Mouse (Mus musculus) thymus, postnatal 0 days (tissue): ENCODE measurements around the gene Rasgrf2. TPM values are rescaled to one million over a fixed set of nuclear protein-coding genes. Genes with fewer than 3 reads are reported as not detected.

Experiments used
- DNase-seq: peaks from one replicate; pipeline ENCODE4 v3.0.0-alpha.2; 2015; ENCODE audit warnings: low spot score
- polyA plus RNA-seq: library from polyadenylated mRNA; unstranded; fragments of >200 nt; fragmentation: Nextera tagmentation; extraction: Ambion mirVana; gene quantifications from 2 replicates; pipeline ENCODE4 v1.2.1, GENCODE M21; 2015

The Rasgrf2 gene
- polyA plus RNA-seq, 1 experiment from 2014 or later = 2.2 TPM

- DNase-seq = no peak
These were observed 175.8 kb downstream of the Rasgrf2 start for GRCm38 (mm10) chr13:91955646-91956045.

- no peak for DNase-seq
These were observed 176.3 kb downstream of the Rasgrf2 start for GRCm38 (mm10) chr13:91955175-91955574.

GRCm38 (mm10) chr13:91940113-91940512, 191.3 kb downstream of the Rasgrf2 start:
- no peak for DNase-seq

- no peak for DNase-seq
These were observed 192.6 kb downstream of the Rasgrf2 start for GRCm38 (mm10) chr13:91938826-91939225.

GRCm38 (mm10) chr13:91937232-91937631, 194.2 kb downstream of the Rasgrf2 start:
- DNase-seq = no peak

- DNase-seq = no peak
These were observed 199.3 kb downstream of the Rasgrf2 start for GRCm38 (mm10) chr13:91932122-91932521.

- DNase-seq = no peak
These were observed 201.3 kb downstream of the Rasgrf2 start for GRCm38 (mm10) chr13:91929943-91930726.

- no peak for DNase-seq
These were observed 202.7 kb downstream of the Rasgrf2 start for GRCm38 (mm10) chr13:91928605-91929389.

GRCm38 (mm10) chr13:91921010-91921409, 210.4 kb downstream of the Rasgrf2 start:
- DNase-seq = peak; percentile 14

GRCm38 (mm10) chr13:91918764-91919163, 212.7 kb downstream of the Rasgrf2 start:
- no peak for DNase-seq

- no peak for DNase-seq
These were observed 213.6 kb downstream of the Rasgrf2 start for GRCm38 (mm10) chr13:91917835-91918234.

- no peak for DNase-seq
These were observed 215.1 kb downstream of the Rasgrf2 start for GRCm38 (mm10) chr13:91916308-91916707.

GRCm38 (mm10) chr13:91915582-91916239, 215.7 kb downstream of the Rasgrf2 start:
- DNase-seq = no peak

GRCm38 (mm10) chr13:91915192-91915581, 216.3 kb downstream of the Rasgrf2 start:
- DNase-seq = peak; percentile 26

GRCm38 (mm10) chr13:91911652-91912051, 219.8 kb downstream of the Rasgrf2 start:
- no peak for DNase-seq

GRCm38 (mm10) chr13:91911211-91911610, 220.2 kb downstream of the Rasgrf2 start:
- no peak for DNase-seq

GRCm38 (mm10) chr13:91908202-91908980, 223.1 kb downstream of the Rasgrf2 start:
- DNase-seq = peak; percentile 67

GRCm38 (mm10) chr13:91906338-91906737, 225.1 kb downstream of the Rasgrf2 start:
- DNase-seq = no peak

GRCm38 (mm10) chr13:91896476-91896875, 235.0 kb downstream of the Rasgrf2 start:
- DNase-seq = no peak

GRCm38 (mm10) chr13:91893132-91893531, 238.3 kb downstream of the Rasgrf2 start:
- DNase-seq = peak; percentile 27

- DNase-seq = no peak
These were observed 241.3 kb downstream of the Rasgrf2 start for GRCm38 (mm10) chr13:91890031-91890619.
